Mouse (Mus musculus): ENCODE results near the gene 2410131K14Rik.

DNA sequence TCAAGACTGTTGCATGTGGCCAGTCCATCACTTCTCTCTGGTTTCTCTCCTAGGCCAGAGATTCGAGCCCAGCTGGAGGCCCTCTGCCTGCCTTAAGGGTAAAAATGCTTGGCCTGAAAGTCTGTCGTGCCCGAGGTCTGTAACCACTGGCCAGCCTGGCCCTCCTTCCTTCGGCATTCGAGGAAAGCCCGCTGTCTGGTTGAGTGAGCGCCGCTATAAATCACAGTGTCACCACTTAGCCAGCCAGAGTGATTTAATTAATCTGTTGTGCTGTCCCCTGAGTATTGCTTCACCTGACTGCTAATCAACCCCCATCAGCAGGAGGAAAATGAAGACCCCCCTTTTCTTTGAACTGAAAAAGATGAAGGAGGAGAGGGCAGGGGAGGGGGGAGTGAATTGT is 31.7 kb downstream of the 2410131K14Rik start:
- no peak for TF ChIP-seq CTCF (IDR thresholded peaks at IDR 0.05; ENCODE audit: borderline replicate concordance, control insufficient read depth, extremely low read depth, insufficient read depth, low read length, poor library complexity)
- no peak for TF ChIP-seq POLR2A (IDR thresholded peaks at IDR 0.05; ENCODE audit: control insufficient read depth, extremely low read depth, insufficient read depth, low read length, poor library complexity)

Data from thymus, adult 2 months (tissue).